Mouse (Mus musculus) heart, embryonic 14.5 days (tissue): Measurements from ENCODE around the gene Zdhhc5. TPM values are rescaled to one million over a fixed set of nuclear protein-coding genes. Genes with fewer than 3 reads are reported as not detected.

ENCODE experiments used
- ATAC-seq: fragments of 200-750 bp; cut with Nextera tagmentation; 2 replicates; pipeline ENCODE4 v1.8.0; 2017; ENCODE audit warnings: low read depth, moderate TSS enrichment; ENCODE audit not compliant: insufficient number of reproducible peaks, insufficient read depth, low FRiP score
- H3K27ac ChIP-seq, 2 experiments: fragments of 200-500 bp in 1 of 2; fragments of 300-500 bp in 1 of 2; sonication (generic) in 1 of 2; replicated peaks in 1 of 2; 2 replicates each; pipeline ENCODE4 v1.5.1; 2012 to 2014; ENCODE audit warnings: low read depth in 2 of 2, low read length in 2 of 2, control low read depth in 1 of 2, mild to moderate bottlenecking in 1 of 2, mixed read lengths in 1 of 2; ENCODE audit not compliant: control insufficient read depth in 1 of 2, insufficient read depth in 1 of 2
- H3K27me3 ChIP-seq: fragments of 300-500 bp; sonication (generic); 2 replicates; pipeline ENCODE4 v1.6.1; 2014; ENCODE audit warnings: mild to moderate bottlenecking, low read length, control low read depth; ENCODE audit not compliant: control insufficient read depth, insufficient read depth
- H3K36me3 ChIP-seq: fragments of 300-500 bp; sonication (generic); 2 replicates; pipeline ENCODE4 v1.6.1; 2014; ENCODE audit warnings: mild to moderate bottlenecking, control low read depth, low read length, mixed read lengths; ENCODE audit not compliant: control insufficient read depth, insufficient read depth
- H3K4me1 ChIP-seq, 2 experiments: fragments of 200-500 bp in 1 of 2; fragments of 300-500 bp in 1 of 2; sonication (generic) in 1 of 2; 2 replicates each; pipeline ENCODE4 v1.6.1; 2012 to 2014; ENCODE audit warnings: low read length in 2 of 2, control low read depth in 1 of 2, mixed read lengths in 1 of 2; ENCODE audit not compliant: control insufficient read depth in 2 of 2, insufficient read depth in 2 of 2
- H3K4me2 ChIP-seq: fragments of 300-500 bp; sonication (generic); 2 replicates; pipeline ENCODE4 v1.6.1; 2014; ENCODE audit warnings: mild to moderate bottlenecking, low read length
- H3K4me3 ChIP-seq, 2 experiments: fragments of 200-500 bp in 1 of 2; fragments of 300-500 bp in 1 of 2; sonication (generic) in 1 of 2; 2 replicates each; pipeline ENCODE4 v1.5.1; 2012 to 2014; ENCODE audit warnings: low read length in 2 of 2, mild to moderate bottlenecking in 2 of 2, control low read depth in 1 of 2, low read depth in 1 of 2, moderate library complexity in 1 of 2; ENCODE audit not compliant: control insufficient read depth in 1 of 2, insufficient read depth in 1 of 2
- H3K9ac ChIP-seq: fragments of 300-500 bp; sonication (generic); 2 replicates; pipeline ENCODE4 v1.6.1; 2014; ENCODE audit warnings: mild to moderate bottlenecking, low read length
- H3K9me3 ChIP-seq: fragments of 300-500 bp; sonication (generic); 2 replicates; pipeline ENCODE4 v1.6.1; 2016; ENCODE audit warnings: low read length, control low read depth; ENCODE audit not compliant: control insufficient read depth
- WGBS: fragments of 180-500 bp; shearing (Covaris S2); extraction: QIAGEN DNeasy Blood & Tissue Kit; methylation state at CpG from one replicate; pipeline ENCODE4 v1.1.7; 2014; 5-methylcytosine and 5-hydroxymethylcytosine counted together
- polyA plus RNA-seq: library from polyadenylated mRNA; unstranded; fragments of >200 nt; fragmentation: Nextera tagmentation; extraction: Ambion mirVana; gene quantifications from 2 replicates; pipeline ENCODE4 v1.2.1, GENCODE M21; 2014

Gene Zdhhc5
- polyA plus RNA-seq, 1 experiment from 2014 or later: 27.1 TPM

DNA sequence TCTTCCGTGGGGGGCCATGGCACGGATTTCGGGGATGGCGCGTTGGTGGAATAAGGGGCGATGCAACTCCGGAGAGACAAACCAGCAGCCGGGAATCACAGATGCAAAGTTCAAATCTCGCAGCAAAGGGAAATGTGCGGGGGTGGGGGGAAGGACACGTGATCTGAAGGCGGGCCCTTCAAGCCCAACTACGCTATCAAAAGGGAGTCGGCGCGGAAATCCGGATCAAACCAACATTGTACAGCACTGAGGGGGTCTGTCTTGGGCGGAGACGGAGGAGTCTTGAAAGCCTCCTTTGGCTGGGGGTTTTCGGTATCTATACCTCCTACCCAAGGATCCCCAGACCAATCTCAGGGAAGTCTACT, 44.4 kb downstream of the Zdhhc5 start, which contains the start of gene Selenoh:
Gene Selenoh (minus strand): TSS at position 202 of the 365 bp plus-strand sequence.
- under 1% methylated on average over 20 of the region's 20 CpGs for WGBS
- H3K36me3 ChIP-seq: peaks cover 48% of the 10 kb centered on the region
- no peaks in the 10 kb centered on the region for H3K9me3 ChIP-seq
- ATAC-seq: peak; percentile 84
- H3K9ac ChIP-seq: peak within 1 kb of the TSS; percentile 97
- H3K4me1 ChIP-seq: peaks cover 6 to 12% of the 10 kb centered on the region in 2 experiments
- H3K27me3 ChIP-seq: no peaks in the 10 kb centered on the region
- H3K4me2 ChIP-seq: peak within 1 kb of the TSS; percentile 81
- peak within 1 kb of the TSS; percentile 91 to 95 for H3K27ac ChIP-seq
- peak within 1 kb of the TSS; percentile 98 to 99 for H3K4me3 ChIP-seq

- Histone ChIP-seq H3K4me2 (peak overlapping the region; percentile 81), H3K27ac (peak overlapping the region; percentile 91 to 95), H3K9ac (peak overlapping the region; percentile 97), H3K9me3 (no peaks in the 10 kb centered on the region), H3K4me1 (peaks cover 6 to 12% of the 10 kb centered on the region in 2 experiments), H3K27me3 (no peaks in the 10 kb centered on the region), H3K4me3 (peak overlapping the region; percentile 98 to 99), H3K36me3 (peaks cover 42% of the 10 kb centered on the region)
- WGBS: 3% methylated on average over 39 of the region's 39 CpGs
- peak; percentile 63 for ATAC-seq
Measured at GRCm38 (mm10) chr2:84669828-84670568, 45.0 kb downstream of the Zdhhc5 start.

GRCm38 (mm10) chr2:84666081-84666480, 48.9 kb downstream of the Zdhhc5 start:
- no peak for ATAC-seq
- WGBS: 45% methylated on average over 12 of the region's 12 CpGs
- no peaks in the 10 kb centered on the region for H3K9me3 ChIP-seq
- no peaks in the 10 kb centered on the region for H3K27me3 ChIP-seq
- H3K4me1 ChIP-seq: peaks cover 6 to 11% of the 10 kb centered on the region in 2 experiments; a peak in 3 of 4 replicates
- peak overlapping the region; percentile 51 to 58 for H3K27ac ChIP-seq
- H3K4me3 ChIP-seq: no peak overlapping the region
- H3K36me3 ChIP-seq: peaks cover 14% of the 10 kb centered on the region; the same call in 1 of the 2 replicates
- H3K4me2 ChIP-seq: no peak overlapping the region
- H3K9ac ChIP-seq: no peak overlapping the region

- no peak for ATAC-seq
- Histone ChIP-seq H3K36me3 (no peaks in the 10 kb centered on the region; the same call in 1 of the 2 replicates), H3K4me3 (no peak overlapping the region), H3K4me1 (peaks cover 0 to 6% of the 10 kb centered on the region in 2 experiments; a peak in 1 of 4 replicates), H3K27me3 (no peaks in the 10 kb centered on the region), H3K27ac (no peak overlapping the region), H3K9me3 (no peaks in the 10 kb centered on the region), H3K9ac (no peak overlapping the region), H3K4me2 (no peak overlapping the region)
- WGBS: 21% methylated on average over 2 of the region's 2 CpGs
Measured at GRCm38 (mm10) chr2:84662866-84663265, 52.1 kb downstream of the Zdhhc5 start.

DNA sequence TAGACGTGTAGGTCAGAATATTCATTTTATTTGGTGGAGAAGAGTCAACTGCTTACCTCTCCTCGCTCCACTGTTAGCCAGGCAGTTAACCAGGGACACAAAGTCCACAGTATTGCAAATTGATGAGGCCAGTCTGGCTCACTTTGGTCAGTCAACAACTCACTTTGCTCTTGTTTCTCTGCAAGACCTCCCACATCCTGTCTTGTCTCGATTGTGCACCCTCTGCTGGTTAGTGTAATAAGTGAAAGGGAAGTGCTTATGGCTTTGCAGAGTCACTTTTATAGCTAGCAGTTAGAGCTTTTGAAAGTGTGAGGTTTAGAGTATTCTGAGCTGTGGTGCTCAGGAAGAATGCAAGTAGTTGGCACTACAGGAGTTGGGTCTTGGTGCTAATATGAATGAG, 54.7 kb downstream of the Zdhhc5 start:
- Histone ChIP-seq H3K4me3 (no peak overlapping the region), H3K36me3 (no peaks in the 10 kb centered on the region), H3K27me3 (no peaks in the 10 kb centered on the region), H3K9ac (no peak overlapping the region), H3K27ac (no peak overlapping the region), H3K9me3 (no peaks in the 10 kb centered on the region), H3K4me1 (no peaks in the 10 kb centered on the region), H3K4me2 (no peak overlapping the region)
- 59% methylated on average over 3 of the region's 3 CpGs for WGBS
- ATAC-seq: no peak

DNA sequence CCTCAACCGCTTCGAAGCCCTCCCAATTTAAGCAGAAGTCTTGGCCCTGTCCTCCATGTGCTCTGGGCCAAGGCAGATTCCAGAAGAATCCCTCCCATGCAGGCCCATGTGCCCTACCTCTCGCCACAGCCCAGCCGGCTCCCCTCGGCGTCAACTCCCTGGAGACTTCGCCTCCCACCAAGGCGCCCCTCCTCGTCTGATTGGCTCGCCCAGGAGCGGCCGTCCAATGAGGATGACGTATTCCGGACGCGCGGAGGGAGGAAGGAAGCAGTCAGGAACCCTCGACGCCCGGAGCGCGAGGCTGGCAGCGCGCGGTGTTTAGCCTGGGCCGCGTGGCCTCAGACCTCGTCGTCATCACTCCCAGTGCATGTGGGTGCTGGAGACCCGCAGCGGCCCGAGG, 56.2 kb downstream of the Zdhhc5 start, which contains the start of gene Btbd18:
Gene Btbd18 (plus strand): TSS at position 274 of the 400 bp plus-strand sequence.
- Histone ChIP-seq H3K36me3 (no peaks in the 10 kb centered on the region), H3K27ac (no peak within 1 kb of the TSS), H3K9ac (no peak within 1 kb of the TSS), H3K9me3 (no peaks in the 10 kb centered on the region), H3K4me2 (no peak within 1 kb of the TSS), H3K27me3 (no peaks in the 10 kb centered on the region), H3K4me1 (no peaks in the 10 kb centered on the region), H3K4me3 (no peak within 1 kb of the TSS)
- no peak for ATAC-seq
- WGBS: 91% methylated on average over 32 of the region's 32 CpGs

GRCm38 (mm10) chr2:84655864-84656263, 59.1 kb downstream of the Zdhhc5 start:
- no peak overlapping the region for H3K9ac ChIP-seq
- H3K4me2 ChIP-seq: no peak overlapping the region
- no peaks in the 10 kb centered on the region for H3K4me1 ChIP-seq
- no peak overlapping the region for H3K27ac ChIP-seq
- no peak overlapping the region for H3K4me3 ChIP-seq
- H3K27me3 ChIP-seq: no peaks in the 10 kb centered on the region
- no peaks in the 10 kb centered on the region for H3K36me3 ChIP-seq
- no peak for ATAC-seq
- WGBS: 58% methylated on average over 1 of the region's 1 CpGs
- H3K9me3 ChIP-seq: no peaks in the 10 kb centered on the region
